Mouse (Mus musculus) T-helper 17 cell (primary cell): ENCODE results near the gene Clrn3.
"Not testable (repeated sequence)": the region's sequence is repeated elsewhere in the genome, so short reads cannot be mapped to it uniquely, and the experiment has no call there.

Experiments
- in situ Hi-C, 2 experiments: fragments of 300-600 bp; cut with MboI, MseI; formaldehyde crosslinking; loops; 1 replicate in 1 of 2; 2 replicates in 1 of 2; pipeline ENCODE4 v1.15.1; 2025; ENCODE audit warnings: high pct_unique_total_duplicates in 2 of 2

Clrn3 gene

DNA sequence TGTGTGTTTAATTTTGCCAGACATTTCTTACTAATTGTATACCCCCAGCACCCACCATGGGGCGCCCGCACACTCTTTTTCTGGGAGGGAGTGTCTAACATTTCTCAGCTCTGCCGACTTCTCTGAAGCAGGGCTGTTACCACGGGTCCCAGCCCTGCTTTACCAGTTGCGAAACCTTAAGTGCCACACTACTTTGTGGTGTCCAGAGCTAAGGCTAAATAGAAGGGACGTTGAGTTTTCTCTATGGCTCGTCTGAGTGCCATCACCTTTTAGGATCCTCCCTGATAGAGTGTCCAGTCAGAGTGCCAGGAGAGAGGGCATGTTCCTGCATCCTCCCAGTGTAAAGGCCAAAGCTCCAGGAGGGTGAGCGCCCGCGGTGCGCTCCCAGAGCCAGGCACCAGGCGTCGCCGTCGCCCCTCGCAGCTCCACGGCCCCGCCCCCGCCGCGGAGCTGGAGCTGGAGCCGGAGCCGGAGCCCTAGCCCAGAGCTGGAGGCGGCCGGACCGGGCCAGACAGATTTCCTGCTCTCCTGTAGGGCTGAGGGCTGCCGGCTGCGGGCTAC is 9.0 kb upstream of the Clrn3 start, which contains the start of gene Ptpre:
Gene Ptpre, plus strand, starts transcription at position 141 of the 561 bp plus-strand sequence.
- in situ Hi-C loops = loop anchor here (5.0 kb wide), 3 partner anchors 85 to 130 kb away; no protein-coding TSS in a partner anchor

- in situ Hi-C loops = loop anchor here (5.0 kb wide), 3 partner anchors 86 to 131 kb away; no protein-coding TSS in a partner anchor
Measured at GRCm38 (mm10) chr7:135535908-135536307, 7.5 kb upstream of the Clrn3 start.

GRCm38 (mm10) chr7:135534548-135535189 is 6.2 kb upstream of the Clrn3 start:
- in situ Hi-C loops = loop anchor here (5.0 kb wide), 3 partner anchors 88 to 133 kb away; no protein-coding TSS in a partner anchor

DNA sequence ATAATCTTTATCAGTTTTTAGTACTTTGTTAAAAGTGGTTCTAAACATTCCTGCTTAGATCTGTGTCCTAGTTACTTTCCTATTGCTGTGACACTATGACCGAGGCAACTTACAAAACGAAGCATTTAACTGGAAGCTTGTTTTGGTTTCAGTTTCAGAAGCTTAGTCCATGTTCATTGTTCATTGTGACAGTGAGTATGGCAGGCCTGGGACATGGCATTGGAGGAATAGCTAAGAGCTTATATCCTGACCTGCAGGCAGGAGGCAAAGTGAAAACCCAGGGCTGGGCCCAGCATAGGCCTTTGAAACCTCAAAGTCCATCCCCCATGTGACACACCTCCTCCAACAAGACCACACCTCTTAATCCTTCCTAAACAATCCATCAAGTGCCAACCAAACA is 614 bp upstream of the Clrn3 start:
- in situ Hi-C loops = no loop called here

GRCm38 (mm10) chr7:135527169-135527568 is 1.3 kb downstream of the Clrn3 start:
- in situ Hi-C loops = no loop called here

- in situ Hi-C loops = no loop called here
Measured at GRCm38 (mm10) chr7:135526574-135527152, 1.8 kb downstream of the Clrn3 start.

GRCm38 (mm10) chr7:135524424-135524967 is 4.0 kb downstream of the Clrn3 start:
- in situ Hi-C loops = no loop called here

DNA sequence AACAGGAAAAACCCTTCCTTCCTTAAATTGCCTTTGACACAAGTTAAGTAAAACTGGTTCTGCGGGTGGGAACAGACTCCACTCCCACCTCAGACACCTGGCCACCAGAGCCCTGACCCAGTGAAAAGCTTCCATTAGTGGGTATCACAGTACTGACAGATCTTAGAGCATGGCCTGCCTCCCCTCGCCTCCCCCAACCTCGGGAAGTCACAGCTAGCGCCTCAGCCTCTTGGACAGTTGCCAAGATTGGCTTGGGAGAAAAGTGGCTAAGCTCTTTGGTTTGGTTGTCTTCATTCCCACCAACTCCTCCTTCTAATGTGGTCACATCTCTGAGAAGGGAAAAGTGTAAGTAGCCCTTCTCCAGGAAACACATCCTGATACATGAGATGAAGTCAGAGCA is 4.5 kb downstream of the Clrn3 start:
- in situ Hi-C loops = no loop called here

- in situ Hi-C loops = no loop called here
Measured at GRCm38 (mm10) chr7:135521755-135522512, 6.5 kb downstream of the Clrn3 start.

DNA sequence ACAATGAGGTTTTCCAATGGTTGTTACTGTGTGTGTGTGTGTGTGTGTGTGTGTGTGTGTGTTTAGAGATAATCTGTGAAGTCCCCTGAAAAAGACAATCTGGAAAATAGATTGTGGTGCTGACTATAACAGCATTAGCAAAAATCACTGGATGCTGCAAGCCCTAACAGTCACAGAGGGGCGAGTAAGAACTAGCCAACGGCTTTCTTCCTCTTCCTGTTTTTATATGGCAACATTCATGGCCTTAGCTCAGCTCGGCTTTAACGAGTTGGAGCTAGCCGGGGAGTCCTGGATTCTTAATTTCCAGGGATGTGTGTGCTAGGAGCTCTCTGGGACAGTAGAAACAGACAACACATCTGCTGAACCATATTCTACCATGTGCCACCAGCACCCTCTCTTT is 8.2 kb downstream of the Clrn3 start:
- in situ Hi-C loops = no loop called here

- in situ Hi-C loops = no loop called here
Measured at GRCm38 (mm10) chr7:135517191-135517590, 11.3 kb downstream of the Clrn3 start.

- in situ Hi-C loops = no loop called here
Measured at GRCm38 (mm10) chr7:135511723-135512122, 16.7 kb downstream of the Clrn3 start.

- in situ Hi-C loops = no loop called here
Measured at GRCm38 (mm10) chr7:135510431-135510830, 18.0 kb downstream of the Clrn3 start.

DNA sequence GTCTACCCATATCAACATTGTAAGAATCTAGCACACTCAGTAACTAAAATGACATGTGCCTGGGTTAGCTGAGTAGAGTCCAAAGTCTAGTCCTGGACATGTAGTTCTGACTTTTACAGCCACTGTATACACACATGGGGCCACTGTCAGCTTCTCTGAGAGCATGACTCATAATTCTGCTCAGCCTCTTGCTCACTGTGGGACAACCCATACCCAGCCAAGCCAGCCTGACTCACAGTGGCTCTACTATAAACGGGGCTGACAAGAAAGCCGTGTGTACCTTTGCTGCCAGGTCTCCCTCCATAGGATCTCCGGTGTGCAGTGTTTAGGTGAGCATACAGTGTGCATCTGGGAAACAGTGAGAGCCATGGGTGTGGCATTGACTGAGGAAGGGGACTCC is 19.2 kb downstream of the Clrn3 start:
- in situ Hi-C loops = no loop called here

GRCm38 (mm10) chr7:135508602-135509001 is 19.9 kb downstream of the Clrn3 start:
- in situ Hi-C loops = no loop called here

DNA sequence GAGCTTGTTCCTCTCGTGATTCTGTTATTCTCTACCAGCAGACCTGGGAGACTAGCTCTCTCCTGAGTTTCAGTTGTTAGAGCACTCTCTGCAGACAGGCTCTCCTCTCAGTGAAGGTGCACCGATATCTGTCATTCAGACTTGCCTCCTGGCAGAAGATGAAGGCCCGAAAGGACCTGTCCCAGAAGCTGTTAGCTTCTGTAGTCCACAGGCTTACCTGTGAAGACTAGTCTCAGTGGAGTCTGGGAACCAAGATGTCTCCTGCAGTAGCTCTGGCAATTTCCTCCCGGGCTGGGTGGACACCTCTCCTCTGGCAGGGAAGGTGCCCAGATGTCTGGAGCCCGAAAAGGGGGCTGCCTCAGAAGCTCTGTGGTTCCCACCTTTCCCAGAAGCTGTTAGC is 21.9 kb downstream of the Clrn3 start:
- in situ Hi-C loops = not testable (repeated sequence)

DNA sequence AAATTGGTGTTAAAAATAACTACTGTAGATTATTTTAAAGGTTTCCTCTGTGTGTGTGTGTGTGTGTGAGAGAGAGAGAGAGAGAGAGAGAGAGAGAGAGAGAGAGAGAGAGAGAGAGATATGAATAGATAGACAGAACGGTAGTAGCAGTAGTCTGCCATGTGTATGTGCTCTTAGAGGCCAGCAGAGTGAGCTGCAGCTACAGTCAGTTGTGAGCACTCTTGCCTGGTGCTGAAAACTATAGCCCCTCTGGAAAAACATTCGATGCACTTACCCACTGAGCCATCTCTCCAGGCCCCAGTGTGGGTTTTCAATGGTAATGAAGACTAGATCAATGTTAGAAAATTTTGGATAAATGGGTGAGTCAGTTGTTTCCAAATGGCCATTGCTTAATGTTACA is 29.1 kb downstream of the Clrn3 start:
- in situ Hi-C loops = no loop called here

GRCm38 (mm10) chr7:135498565-135499186 is 29.8 kb downstream of the Clrn3 start:
- in situ Hi-C loops = no loop called here

DNA sequence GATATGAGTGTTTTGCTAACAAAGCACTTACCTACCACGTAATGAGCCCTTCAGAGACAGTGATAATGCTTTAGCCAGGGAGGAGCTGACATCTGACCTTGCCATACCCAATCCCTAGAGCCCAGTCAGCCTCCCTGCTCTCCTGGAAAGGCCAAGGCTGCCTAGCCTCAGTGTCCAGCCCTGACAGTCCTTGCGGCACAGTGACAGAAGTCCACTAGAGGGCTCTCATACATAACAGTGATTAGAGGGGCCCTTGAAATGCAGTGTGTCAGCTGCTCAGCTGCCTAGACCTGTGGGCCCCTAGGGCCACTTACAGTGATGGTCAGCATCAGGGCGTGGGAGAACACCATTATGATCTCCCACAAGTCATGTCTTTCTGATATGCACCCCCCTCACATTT is 33.2 kb downstream of the Clrn3 start:
- in situ Hi-C loops = no loop called here

DNA sequence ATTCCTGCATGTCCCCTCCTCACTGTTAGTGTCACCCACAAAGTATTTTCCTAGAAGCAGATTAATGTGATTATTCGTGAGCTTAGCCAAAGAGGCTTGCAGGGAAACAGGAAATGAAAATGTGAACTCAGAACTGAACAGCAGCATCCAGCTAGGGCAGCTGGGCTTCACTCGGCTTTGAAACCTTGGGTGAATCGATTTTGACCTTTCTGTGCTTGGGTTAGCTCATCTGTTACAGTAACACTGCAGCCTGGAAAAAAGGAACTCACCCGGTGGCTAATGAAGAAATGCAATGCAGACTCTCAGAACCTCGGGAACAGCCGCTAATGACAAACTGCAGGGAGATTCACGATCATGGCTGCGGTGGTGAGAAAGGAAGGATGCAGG is 38.0 kb downstream of the Clrn3 start:
- in situ Hi-C loops = no loop called here

- in situ Hi-C loops = loop anchor here (5.0 kb wide), 2 partner anchors 88 to 142 kb away; no protein-coding TSS in a partner anchor
Measured at GRCm38 (mm10) chr7:135489724-135490499, 38.5 kb downstream of the Clrn3 start.
